Mouse (Mus musculus): ENCODE measurements around the gene Pbx2.
A peak's percentile ranks its signal among the peaks of the same experiment; 100 is the strongest.

Pbx2 gene

DNA sequence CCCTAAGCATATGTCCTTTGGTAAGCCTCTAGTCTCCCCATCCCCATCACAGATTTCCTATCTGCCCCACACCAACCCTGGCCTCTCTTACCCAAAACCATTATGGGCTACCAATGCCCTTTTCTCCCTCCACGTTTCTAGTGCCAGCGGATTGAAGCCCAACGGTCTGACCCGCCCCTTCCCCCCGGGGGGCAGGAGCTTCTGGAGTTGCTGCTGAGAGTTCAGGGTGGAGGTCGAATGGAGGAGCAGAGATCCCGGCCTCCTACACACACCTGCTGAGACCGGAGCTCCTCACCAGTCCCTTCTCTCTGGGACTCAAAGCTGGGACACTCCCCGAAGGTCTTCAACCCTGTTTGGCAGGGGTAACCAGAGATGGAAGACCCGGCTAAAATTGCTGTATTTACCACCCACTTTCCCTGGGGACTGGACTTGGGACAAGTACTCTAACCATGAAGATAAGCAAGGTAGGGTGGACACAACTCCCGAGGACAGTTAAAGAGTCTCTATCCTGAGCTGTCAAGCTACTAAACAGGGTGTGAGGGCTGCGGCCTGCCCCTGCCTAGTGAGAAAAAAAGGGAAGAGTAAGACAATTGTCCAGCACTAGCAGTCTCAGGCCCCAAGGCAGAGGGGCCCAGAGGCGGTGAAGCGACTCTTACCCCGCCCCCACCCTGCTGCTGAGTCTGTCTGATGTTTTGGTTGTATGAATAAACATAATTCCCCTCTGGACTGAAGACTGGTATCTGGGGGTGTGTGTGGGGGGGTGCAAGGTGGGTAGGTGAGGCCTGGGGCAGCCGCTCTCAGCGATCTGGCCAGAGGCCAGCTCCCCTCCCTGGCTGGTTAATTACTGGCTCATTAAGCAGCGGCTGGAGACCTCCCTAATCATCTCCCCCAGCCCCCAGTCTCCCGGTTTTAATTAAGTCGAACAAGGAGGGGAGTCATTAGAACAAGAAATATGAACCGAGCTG, at the start of gene Pbx2:
Pbx2 (plus strand) TSS at position 238 of the 965 bp plus-strand sequence.
- DNase-seq (ENCODE audit: inconsistent age in 2 of 2, low spot score in 1 of 2): peak; percentile 37 to 72

GRCm38 (mm10) chr17:34543567-34543966, 47.5 kb upstream of the Pbx2 start:
- DNase-seq (ENCODE audit: inconsistent age in 2 of 2, low spot score in 1 of 2): peak in 1 of 2 experiments; percentile 14

DNA sequence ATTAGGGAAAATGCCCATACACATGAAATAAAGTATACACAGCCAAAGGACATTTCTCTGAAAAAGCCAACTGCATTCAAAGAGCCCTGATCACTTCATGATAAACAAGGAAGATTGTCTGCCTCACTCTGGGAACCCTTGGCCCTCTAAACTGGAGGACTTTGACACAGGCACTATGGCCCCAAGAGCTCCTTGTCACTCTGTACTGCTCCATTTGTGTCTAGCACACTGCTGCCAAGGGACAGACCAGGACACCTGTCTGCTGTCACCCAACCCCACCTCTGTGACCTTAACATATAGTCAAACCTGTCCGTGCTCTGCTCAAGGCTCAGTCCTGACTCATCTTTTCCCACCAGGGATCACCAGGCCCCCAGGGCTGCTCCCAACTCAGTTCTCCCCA, 44.3 kb upstream of the Pbx2 start:
- no peak for DNase-seq (ENCODE audit: inconsistent age in 2 of 2, low spot score in 1 of 2)

DNA sequence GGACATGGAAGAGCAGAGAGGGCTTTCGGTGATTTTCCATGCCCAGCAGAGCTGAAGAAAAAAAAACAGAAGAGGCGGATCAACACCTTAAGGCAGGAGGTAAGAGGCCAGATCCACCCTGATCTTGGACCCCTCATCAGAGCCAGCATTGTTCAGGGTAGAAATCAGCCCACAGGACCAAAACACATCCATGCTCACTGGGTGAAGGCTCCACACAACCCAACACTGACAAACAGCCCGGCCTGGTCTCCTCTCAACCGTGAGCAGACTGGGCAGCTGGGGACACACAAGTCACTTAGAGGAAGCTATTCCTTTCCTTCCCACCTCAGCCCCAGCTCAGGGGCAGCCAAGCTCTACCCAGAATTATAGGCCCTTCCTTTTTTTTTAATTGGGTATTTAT, 43.5 kb upstream of the Pbx2 start:
- DNase-seq (ENCODE audit: inconsistent age in 2 of 2, low spot score in 1 of 2): no peak

- DNase-seq (ENCODE audit: inconsistent age in 2 of 2, low spot score in 1 of 2): no peak
Measured at GRCm38 (mm10) chr17:34549156-34549555, 41.9 kb upstream of the Pbx2 start.

GRCm38 (mm10) chr17:34549843-34550242, 41.2 kb upstream of the Pbx2 start:
- DNase-seq (ENCODE audit: inconsistent age in 2 of 2, low spot score in 1 of 2): no peak

DNA sequence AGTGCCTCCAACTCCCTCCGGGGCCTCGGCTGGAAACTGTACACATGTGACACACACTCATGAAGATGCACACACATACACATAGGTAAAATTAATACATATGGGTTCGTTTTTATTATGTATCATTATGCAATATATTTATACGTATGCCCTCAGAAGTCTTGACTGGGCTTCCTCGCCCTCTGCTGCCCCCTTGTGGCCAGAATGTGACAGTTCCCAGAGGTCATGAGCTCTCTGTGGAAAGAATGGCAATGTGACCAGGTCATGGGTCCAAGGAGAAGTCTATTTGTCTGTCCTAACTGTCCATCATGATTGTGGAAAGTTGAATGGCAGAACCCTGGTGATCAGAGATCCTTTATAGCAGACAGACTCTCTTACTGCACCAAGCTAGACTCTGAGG, 35.6 kb upstream of the Pbx2 start:
- DNase-seq (ENCODE audit: inconsistent age in 2 of 2, low spot score in 1 of 2): peak; percentile 78 to 94

DNA sequence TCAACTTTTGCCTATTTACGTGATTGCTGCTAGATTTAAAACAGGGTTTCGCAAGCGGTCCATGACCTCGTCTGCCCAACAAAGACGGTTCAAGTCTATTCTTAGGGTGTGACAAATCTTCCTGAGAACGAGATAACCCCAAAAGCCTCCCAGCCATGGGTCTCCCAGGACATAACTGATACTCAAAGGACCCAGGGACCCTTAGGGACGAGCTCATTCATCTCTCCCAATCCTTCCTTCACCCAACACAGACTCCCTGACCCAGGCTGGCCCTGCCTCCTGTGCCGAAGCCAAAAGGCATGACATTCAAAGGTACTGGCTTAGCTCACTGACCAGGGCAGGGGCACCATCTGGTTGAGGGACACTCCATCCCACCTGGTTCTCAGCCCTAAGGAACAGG, 34.7 kb upstream of the Pbx2 start:
- DNase-seq (ENCODE audit: inconsistent age in 2 of 2, low spot score in 1 of 2): peak in 1 of 2 experiments; percentile 63

DNA sequence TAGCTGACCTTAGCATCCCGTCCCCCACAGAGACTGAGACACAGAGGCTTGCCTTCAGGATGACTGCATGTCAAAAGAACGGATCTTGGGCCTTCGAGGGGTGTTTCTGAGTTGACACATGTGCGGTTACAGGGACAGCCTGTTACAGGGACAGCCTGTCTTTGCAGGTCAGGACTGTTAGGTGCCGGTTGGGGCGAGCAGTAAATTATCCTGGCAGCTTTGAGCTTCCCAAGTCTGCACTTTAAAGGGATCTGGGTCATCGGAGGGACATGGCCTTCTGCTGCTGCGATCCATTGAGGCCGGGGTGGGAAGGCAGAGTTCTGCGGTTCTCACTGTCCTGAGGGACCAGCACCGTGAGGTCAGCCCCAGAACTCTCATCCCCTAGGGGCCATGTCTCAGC, 33.7 kb upstream of the Pbx2 start:
- peak; percentile 33 to 68 for DNase-seq (ENCODE audit: inconsistent age in 2 of 2, low spot score in 1 of 2)

DNA sequence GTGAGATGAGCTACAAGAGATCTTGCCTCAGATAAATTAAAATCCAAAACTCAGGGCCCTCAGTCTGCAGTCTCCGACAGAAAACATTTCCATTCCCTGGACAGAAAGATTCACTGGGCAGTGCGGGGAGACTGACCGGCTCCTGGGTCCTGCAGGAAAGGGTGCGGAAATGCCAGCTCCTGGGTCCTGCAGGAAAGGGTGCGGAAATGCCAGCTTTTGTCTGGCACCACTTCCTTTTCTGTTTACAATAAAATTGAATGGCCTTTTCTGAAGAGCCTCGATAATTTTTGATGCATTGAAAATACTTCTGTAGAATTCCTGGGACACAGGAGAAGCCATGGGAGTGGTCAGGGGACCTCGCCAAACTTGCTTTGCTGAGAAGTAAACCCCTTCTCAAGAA, 31.9 kb upstream of the Pbx2 start:
- no peak for DNase-seq (ENCODE audit: inconsistent age in 2 of 2, low spot score in 1 of 2)

DNA sequence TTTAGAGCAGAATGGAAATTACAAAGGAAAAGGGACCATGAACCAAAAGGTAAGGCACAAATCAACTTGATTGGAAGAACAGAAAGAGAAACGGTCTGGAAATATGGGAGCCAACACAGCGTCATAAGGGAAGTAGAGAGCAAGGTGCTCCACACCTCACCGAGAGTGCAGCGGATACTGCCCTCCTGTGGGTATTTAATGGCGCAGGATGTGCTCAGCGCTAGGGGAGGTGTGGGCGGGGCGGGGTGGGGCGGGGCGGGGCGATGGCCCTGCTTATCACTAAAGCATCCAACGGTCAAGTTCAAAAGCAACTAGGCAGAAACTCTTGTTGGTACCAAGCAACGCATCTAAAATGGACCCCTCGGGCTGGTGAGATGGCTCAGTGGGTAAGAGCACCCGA, 31.2 kb upstream of the Pbx2 start:
- DNase-seq (ENCODE audit: inconsistent age in 2 of 2, low spot score in 1 of 2): no peak

DNA sequence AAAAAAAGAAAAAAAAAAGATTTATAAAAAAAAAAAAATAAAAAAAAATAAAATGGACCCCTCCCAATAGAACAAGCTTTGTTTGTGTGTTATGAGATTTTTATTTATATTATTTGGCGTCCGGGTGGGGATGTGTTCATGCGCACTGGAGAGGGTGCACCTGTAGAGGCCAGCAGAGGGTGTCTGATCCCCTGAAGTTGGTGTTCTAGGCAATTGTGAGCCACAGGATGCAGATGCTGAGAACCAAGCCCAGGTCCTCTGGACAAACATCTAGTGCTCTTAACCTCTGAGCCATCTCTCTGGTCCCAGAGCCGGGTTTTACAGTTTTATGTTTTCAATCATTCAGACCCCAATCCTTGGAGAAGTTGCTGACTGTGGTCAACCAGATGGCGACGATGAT, 30.6 kb upstream of the Pbx2 start:
- DNase-seq (ENCODE audit: inconsistent age in 2 of 2, low spot score in 1 of 2): no peak

DNA sequence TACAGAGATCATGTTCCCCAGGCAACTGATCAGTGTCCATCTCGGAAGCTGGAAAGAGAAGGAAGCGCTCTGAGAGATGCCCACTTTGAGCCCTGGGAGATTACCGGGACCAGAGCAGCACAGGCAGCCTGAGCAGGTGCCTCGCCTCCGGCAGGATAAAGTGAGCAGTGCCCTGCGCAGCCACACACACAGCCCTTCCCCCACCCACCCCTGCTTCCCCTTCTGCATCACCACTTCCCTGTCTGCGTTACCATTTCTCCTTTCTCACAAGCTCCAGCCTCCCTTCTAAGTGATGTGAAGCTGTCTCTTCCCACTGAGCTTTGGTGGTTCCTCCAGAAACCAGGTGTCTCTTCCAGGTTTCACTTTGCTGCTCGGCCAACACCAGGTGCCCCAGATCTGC, 29.9 kb upstream of the Pbx2 start:
- no peak for DNase-seq (ENCODE audit: inconsistent age in 2 of 2, low spot score in 1 of 2)

DNA sequence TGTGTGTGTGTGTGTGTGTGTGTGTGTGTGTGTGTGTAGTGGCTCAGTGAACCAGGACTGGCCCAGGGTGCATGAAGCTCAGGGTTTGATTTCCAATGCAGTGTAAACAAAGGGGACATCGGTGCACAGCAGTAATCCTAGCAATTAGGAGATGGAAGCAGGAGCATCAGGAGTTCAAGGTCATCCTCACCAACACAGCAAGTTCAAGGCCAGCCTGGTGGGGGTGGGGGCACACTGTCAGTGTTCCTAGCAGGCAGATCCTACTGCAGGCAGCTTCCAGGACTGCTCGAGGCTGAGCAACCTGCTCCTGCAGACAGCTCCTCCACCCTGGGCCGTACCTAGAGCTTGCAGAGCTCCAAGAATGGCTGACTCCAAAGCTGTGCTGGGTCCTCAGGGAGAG, 28.5 kb upstream of the Pbx2 start:
- no peak for DNase-seq (ENCODE audit: inconsistent age in 2 of 2, low spot score in 1 of 2)

- DNase-seq (ENCODE audit: inconsistent age in 2 of 2, low spot score in 1 of 2): no peak
Measured at GRCm38 (mm10) chr17:34563354-34563753, 27.7 kb upstream of the Pbx2 start.

DNA sequence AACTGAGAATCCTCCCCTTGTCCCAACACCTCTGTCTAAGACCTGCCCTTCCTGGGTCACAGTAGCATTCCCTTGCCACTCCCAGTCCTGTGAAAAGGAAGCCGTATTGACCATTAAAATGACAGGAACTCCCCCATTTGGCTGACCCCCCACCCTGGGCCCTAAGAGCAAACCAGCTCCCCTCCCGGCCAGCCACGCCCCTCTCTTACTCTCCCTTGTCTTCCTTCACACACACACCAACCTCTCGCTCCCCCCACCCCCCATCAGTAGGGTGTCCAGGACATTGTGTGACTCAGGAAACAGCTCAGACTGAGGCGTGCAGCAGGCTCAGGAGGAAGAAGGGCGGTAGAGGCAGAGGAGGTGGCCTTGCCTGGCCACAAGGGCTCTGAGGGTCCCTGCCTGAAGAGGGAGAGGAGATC, 27.1 kb upstream of the Pbx2 start, which contains the start of gene Notch4:
Notch4 (plus strand) TSS at position 266 of the 419 bp plus-strand sequence.
- peak; percentile 69 to 70 for DNase-seq (ENCODE audit: inconsistent age in 2 of 2, low spot score in 1 of 2)

DNA sequence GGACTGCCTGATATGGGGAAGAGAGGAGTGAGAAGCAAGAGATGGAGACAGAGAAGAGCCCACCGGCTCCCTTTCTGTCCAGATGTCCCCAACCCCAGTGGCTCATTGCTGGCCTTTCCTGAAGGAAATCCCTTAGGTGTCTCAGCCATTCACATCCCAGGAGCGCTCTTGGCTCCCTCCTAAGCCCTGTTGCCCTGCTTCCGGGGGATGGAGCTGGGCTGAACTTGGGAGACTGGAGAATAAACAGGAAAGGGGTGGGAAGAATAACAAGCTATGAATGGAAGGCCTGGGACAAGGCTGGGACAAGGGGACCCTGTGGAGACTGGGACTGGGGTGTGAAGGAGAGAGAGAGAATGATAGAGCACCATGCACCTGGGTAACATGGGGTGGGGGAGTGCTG, 26.3 kb upstream of the Pbx2 start:
- peak; percentile 44 to 65 for DNase-seq (ENCODE audit: inconsistent age in 2 of 2, low spot score in 1 of 2)

DNA sequence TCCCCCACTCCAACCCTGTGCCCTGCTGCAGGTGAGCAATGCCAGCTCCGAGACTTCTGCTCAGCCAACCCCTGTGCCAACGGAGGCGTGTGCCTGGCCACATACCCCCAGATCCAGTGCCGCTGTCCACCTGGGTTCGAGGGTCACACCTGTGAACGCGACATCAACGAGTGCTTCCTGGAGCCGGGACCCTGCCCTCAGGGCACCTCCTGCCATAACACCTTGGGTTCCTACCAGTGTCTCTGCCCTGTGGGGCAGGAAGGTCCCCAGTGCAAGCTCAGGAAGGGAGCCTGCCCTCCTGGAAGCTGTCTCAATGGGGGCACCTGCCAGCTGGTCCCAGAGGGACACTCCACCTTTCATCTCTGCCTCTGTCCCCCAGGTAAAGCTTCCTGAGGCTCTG, 23.8 kb upstream of the Pbx2 start:
- DNase-seq (ENCODE audit: inconsistent age in 2 of 2, low spot score in 1 of 2): no peak

- DNase-seq (ENCODE audit: inconsistent age in 2 of 2, low spot score in 1 of 2): no peak
Measured at GRCm38 (mm10) chr17:34568421-34568820, 22.6 kb upstream of the Pbx2 start.

DNA sequence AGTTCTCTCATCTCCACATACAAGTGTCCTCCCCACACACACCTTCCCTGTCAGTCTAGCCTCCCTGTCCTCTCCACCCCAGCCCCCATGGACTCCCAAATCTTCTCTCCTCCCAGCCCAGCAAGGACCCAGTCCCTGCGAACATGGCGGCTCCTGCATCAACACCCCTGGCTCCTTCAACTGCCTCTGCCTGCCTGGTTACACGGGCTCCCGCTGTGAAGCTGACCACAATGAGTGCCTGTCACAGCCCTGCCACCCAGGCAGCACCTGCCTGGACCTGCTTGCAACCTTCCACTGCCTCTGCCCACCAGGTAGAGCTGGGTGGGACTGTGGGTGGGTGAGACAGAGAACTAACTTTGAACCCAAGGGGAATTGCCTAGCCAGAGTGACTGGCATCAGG, 21.1 kb upstream of the Pbx2 start:
- no peak for DNase-seq (ENCODE audit: inconsistent age in 2 of 2, low spot score in 1 of 2)

- peak in 1 of 2 experiments; percentile 43 for DNase-seq (ENCODE audit: inconsistent age in 2 of 2, low spot score in 1 of 2)
Measured at GRCm38 (mm10) chr17:34571875-34572274, 19.2 kb upstream of the Pbx2 start.

DNA sequence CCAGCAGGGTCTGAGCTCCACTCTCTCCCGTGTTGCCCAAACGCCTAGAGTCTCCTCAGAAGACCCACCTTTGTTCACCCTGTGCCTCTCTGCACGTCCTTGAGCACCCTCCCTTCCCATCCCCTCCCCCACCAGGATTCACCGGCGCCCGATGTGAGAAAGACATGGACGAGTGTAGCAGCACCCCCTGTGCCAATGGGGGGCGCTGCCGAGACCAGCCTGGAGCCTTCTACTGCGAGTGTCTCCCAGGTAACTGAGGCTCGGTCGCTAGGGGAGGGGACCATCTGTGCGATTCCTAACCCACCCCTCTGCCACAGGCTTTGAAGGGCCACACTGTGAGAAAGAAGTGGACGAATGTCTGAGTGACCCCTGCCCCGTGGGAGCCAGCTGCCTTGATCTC, 18.7 kb upstream of the Pbx2 start:
- no peak for DNase-seq (ENCODE audit: inconsistent age in 2 of 2, low spot score in 1 of 2)

- no peak for DNase-seq (ENCODE audit: inconsistent age in 2 of 2, low spot score in 1 of 2)
Measured at GRCm38 (mm10) chr17:34576577-34576976, 14.5 kb upstream of the Pbx2 start.

All from adrenal gland, adult (tissue).